Mouse (Mus musculus) layer of hippocampus, adult 2 months (tissue): ENCODE results near the gene Plcl2. TPM values are rescaled to one million over a fixed set of nuclear protein-coding genes. Genes with fewer than 3 reads are reported as not detected.
A peak's percentile ranks its signal among the peaks of the same experiment; 100 is the strongest.
"Not testable (repeated sequence)": the region's sequence is repeated elsewhere in the genome, so short reads cannot be mapped to it uniquely, and the experiment has no call there.

Source experiments
- DNase-seq, 2 experiments: peaks; one replicate each; pipeline ENCODE4 v3.0.0; 2022; ENCODE audit warnings: low spot score in 2 of 2
- H3K27ac ChIP-seq: fragments of 200-600 bp; 2 replicates; pipeline ENCODE4 v1.8.1; 2022
- H3K4me3 ChIP-seq: fragments of 200-600 bp; 2 replicates; pipeline ENCODE4 v1.8.1; 2022; ENCODE audit warnings: mild to moderate bottlenecking
- CTCF ChIP-seq: fragments of 200-600 bp; conservative IDR thresholded peaks from 2 replicates; pipeline ENCODE4 v1.8.1; 2022; ENCODE audit warnings: antibody characterized with exemption, mild to moderate bottlenecking, moderate library complexity
- total RNA-seq, 2 experiments: library from RNA; stranded (reverse); gene quantifications; 2 replicates each; pipeline ENCODE4 v1.2.3; 2021

Gene Plcl2
- total RNA-seq, 2 experiments from 2014 or later: 55.1 to 58.0 TPM

DNA sequence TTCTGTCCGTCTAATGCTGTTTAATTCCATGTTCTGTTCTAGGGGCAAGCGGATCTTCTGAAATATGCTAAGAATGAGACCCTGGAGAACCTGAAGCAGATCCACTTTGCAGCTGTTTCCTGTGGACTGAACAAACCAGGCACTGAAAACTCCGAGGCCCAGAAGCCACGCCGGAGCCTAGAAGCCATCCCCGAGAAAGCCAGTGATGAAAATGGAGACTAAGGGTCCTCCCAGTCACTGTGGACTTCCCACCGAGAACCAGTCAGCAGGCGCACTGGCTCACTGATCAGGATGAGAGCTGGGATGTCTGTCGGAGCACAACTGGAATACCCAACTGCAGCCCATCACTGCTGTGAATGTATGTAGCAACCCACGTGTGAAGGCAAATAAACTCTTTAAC lies 178.5 kb downstream of the Plcl2 start:
- no peak for DNase-seq
- Histone ChIP-seq H3K27ac (no peak overlapping the region), H3K4me3 (no peak overlapping the region)
- TF ChIP-seq CTCF: no peak

GRCm38 (mm10) chr17:50688135-50688534 lies 178.9 kb downstream of the Plcl2 start:
- TF ChIP-seq CTCF: no peak
- DNase-seq: no peak
- Histone ChIP-seq H3K27ac (no peak overlapping the region), H3K4me3 (no peak overlapping the region)

- DNase-seq, H3K27ac ChIP-seq, H3K4me3 ChIP-seq: not testable (repeated sequence)
These were observed 189.2 kb downstream of the Plcl2 start for GRCm38 (mm10) chr17:50698410-50698809.

DNA sequence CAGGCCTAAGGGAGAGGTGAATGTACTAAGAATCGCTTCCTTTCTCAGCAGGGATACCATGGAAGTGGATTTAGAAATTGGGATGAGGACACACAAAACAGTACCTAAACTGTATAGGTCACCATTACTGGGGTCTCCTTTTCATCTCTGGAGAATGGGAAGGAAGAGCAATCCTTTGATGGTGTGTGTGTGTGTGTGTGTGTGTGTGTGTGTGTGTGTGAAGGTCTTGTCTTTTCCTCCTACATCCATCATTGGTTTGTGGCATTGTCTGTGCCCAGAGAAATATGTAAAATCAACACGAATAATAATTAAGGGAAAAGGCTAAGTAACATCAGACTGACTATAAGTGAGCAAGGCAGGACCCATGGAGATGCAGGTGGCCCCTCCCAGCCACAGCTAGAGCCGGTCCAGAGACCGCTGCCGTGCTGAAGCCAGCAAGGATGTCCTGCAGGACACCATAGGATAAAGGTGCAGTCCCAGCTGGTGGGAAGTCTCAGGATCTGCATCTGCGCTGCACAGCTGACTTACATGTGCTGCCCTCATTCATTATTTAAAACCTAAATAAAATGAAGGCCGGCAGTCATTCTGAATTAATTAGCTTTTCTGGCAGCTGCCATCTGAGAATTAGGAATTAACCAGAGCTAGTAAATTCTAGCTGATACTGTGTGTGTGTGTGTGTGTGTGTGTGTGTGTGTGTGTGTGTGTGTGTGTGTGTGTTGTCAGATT lies 201.5 kb downstream of the Plcl2 start:
- no peak for TF ChIP-seq CTCF
- DNase-seq: no peak
- no peak overlapping the region for H3K27ac ChIP-seq
- no peak overlapping the region for H3K4me3 ChIP-seq

GRCm38 (mm10) chr17:50717586-50717985 lies 208.4 kb downstream of the Plcl2 start:
- DNase-seq: no peak
- Histone ChIP-seq H3K4me3 (no peak overlapping the region), H3K27ac (no peak overlapping the region)
- TF ChIP-seq CTCF: no peak

- no peak for DNase-seq
- no peak for TF ChIP-seq CTCF
- H3K4me3 ChIP-seq: no peak overlapping the region
- no peak overlapping the region for H3K27ac ChIP-seq
These were observed 215.2 kb downstream of the Plcl2 start for GRCm38 (mm10) chr17:50724376-50724775.

DNA sequence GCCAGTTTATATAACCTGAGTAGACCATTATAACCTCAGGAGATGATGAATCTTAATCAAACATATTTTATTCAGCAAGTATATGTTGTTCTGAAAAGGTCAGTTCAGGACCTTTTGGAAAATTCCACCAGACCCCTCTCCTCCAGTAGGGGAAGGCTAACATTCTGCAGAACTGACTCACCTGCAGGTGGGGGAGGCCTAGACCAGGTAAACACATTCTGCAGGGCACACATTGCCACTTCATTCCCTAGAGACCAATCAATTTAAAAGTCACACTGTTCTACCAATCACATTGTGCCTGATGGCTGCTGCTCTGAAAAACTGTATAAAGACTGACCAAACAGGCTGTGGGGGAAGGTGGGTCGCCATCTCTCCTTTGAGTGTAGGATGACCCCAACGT lies 217.1 kb downstream of the Plcl2 start:
- H3K27ac ChIP-seq: no peak overlapping the region
- no peak for DNase-seq
- no peak overlapping the region for H3K4me3 ChIP-seq
- no peak for TF ChIP-seq CTCF

- no peak for TF ChIP-seq CTCF
- no peak for DNase-seq
- no peak overlapping the region for H3K27ac ChIP-seq
- H3K4me3 ChIP-seq: no peak overlapping the region
These were observed 219.8 kb downstream of the Plcl2 start for GRCm38 (mm10) chr17:50729031-50729430.

GRCm38 (mm10) chr17:50729577-50729976 lies 220.4 kb downstream of the Plcl2 start:
- TF ChIP-seq CTCF: no peak
- DNase-seq: no peak
- Histone ChIP-seq H3K27ac (no peak overlapping the region), H3K4me3 (no peak overlapping the region)

- TF ChIP-seq CTCF: no peak
- Histone ChIP-seq H3K4me3 (no peak overlapping the region), H3K27ac (no peak overlapping the region)
- no peak for DNase-seq
These were observed 221.7 kb downstream of the Plcl2 start for GRCm38 (mm10) chr17:50730896-50731295.

DNA sequence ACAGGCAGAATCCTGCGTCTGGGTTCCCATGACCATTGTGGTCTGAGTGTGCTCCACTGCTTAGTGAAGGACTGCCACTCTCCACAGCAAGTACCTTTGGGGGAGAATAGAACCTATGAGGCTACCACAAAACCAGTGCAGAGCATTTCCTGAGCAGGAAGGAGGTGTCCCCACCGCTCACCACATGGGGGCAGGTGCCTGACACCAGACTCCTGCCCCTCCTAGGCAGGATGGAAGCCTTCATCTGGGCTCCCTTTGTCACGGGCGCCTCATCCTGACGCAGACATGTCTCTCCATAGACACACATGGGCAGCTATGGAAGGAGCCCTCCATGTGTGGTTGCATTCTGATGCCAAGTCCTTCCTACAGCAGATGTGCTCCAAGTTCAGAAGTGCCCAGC lies 222.7 kb downstream of the Plcl2 start:
- H3K4me3 ChIP-seq: no peak overlapping the region
- peak; percentile 34 for TF ChIP-seq CTCF
- DNase-seq: no peak
- no peak overlapping the region for H3K27ac ChIP-seq

- no peak for DNase-seq
- H3K4me3 ChIP-seq: no peak overlapping the region
- H3K27ac ChIP-seq: no peak overlapping the region
- TF ChIP-seq CTCF: no peak
These were observed 224.2 kb downstream of the Plcl2 start for GRCm38 (mm10) chr17:50733390-50733789.

- no peak for TF ChIP-seq CTCF
- H3K27ac ChIP-seq: peak overlapping the region; percentile 43; the same call in 1 of the 2 replicates
- no peak overlapping the region for H3K4me3 ChIP-seq
- DNase-seq: no peak
These were observed 225.6 kb downstream of the Plcl2 start for GRCm38 (mm10) chr17:50734781-50735180.

GRCm38 (mm10) chr17:50735382-50735954 lies 226.3 kb downstream of the Plcl2 start:
- peak overlapping the region; percentile 64 for H3K27ac ChIP-seq
- DNase-seq: no peak
- no peak overlapping the region for H3K4me3 ChIP-seq
- no peak for TF ChIP-seq CTCF
